Mouse (Mus musculus) granulocyte monocyte progenitor cell, adult 5-6 weeks (primary cell): ENCODE data around the gene Disp1. TPM values are rescaled to one million over a fixed set of nuclear protein-coding genes. Genes with fewer than 3 reads are reported as not detected.

Experiments used
- ATAC-seq: replicated peaks from 2 replicates; pipeline ENCODE4 v1.8.0; 2016; ENCODE audit warnings: mild to moderate bottlenecking, moderate TSS enrichment, inconsistent platforms; ENCODE audit not compliant: poor library complexity, severe bottlenecking
- total RNA-seq, 2 experiments: library from RNA; stranded (forward) in 1 of 2; stranded (reverse) in 1 of 2; fragments of 200-712, 200-1000 nt in 1 of 2; fragments of >200 nt in 1 of 2; fragmentation: Nextera tagmentation in 1 of 2; gene quantifications; 2 replicates each; pipeline ENCODE4 v1.2.3; 2014 to 2017

Disp1 gene
- total RNA-seq, 2 experiments from 2014 or later, result 4.1 to 9.9 TPM

GRCm38 (mm10) chr1:183164648-183165071, 56.7 kb downstream of the Disp1 start:
- no peak for ATAC-seq

- ATAC-seq, result no peak
These were observed 57.1 kb downstream of the Disp1 start for GRCm38 (mm10) chr1:183164190-183164580.

GRCm38 (mm10) chr1:183163512-183164189, 57.7 kb downstream of the Disp1 start:
- ATAC-seq, result no peak

GRCm38 (mm10) chr1:183161057-183161456, 60.3 kb downstream of the Disp1 start:
- no peak for ATAC-seq

- ATAC-seq, result no peak
These were observed 61.1 kb downstream of the Disp1 start for GRCm38 (mm10) chr1:183160188-183160587.

- no peak for ATAC-seq
These were observed 62.1 kb downstream of the Disp1 start for GRCm38 (mm10) chr1:183159183-183159582.

- ATAC-seq, result no peak
These were observed 65.7 kb downstream of the Disp1 start for GRCm38 (mm10) chr1:183155600-183155999.

- no peak for ATAC-seq
These were observed 66.8 kb downstream of the Disp1 start for GRCm38 (mm10) chr1:183154296-183155204.

GRCm38 (mm10) chr1:183153354-183153753, 68.0 kb downstream of the Disp1 start:
- ATAC-seq, result no peak

- no peak for ATAC-seq
These were observed 69.6 kb downstream of the Disp1 start for GRCm38 (mm10) chr1:183151510-183152319.

GRCm38 (mm10) chr1:183150379-183150840, 70.9 kb downstream of the Disp1 start:
- ATAC-seq, result no peak

GRCm38 (mm10) chr1:183149571-183150105, 71.7 kb downstream of the Disp1 start:
- no peak for ATAC-seq

- ATAC-seq, result peak; percentile 97
These were observed 73.9 kb downstream of the Disp1 start for GRCm38 (mm10) chr1:183147438-183147841.

- no peak for ATAC-seq
These were observed 74.5 kb downstream of the Disp1 start for GRCm38 (mm10) chr1:183146795-183147194.

GRCm38 (mm10) chr1:183146102-183146735, 75.1 kb downstream of the Disp1 start:
- ATAC-seq, result no peak

- no peak for ATAC-seq
These were observed 76.6 kb downstream of the Disp1 start for GRCm38 (mm10) chr1:183144602-183145205.

GRCm38 (mm10) chr1:183143246-183143645, 78.1 kb downstream of the Disp1 start:
- ATAC-seq, result no peak

GRCm38 (mm10) chr1:183142566-183142965, 78.8 kb downstream of the Disp1 start:
- ATAC-seq, result no peak

GRCm38 (mm10) chr1:183141329-183141728, 80.0 kb downstream of the Disp1 start:
- ATAC-seq, result no peak
